Mouse (Mus musculus): ENCODE measurements at regions not wholly inside any gene's neighbourhood (a gene's known extent, or its start where the extent isn't known, plus 50 kb on each side); places are given as distances from the start of the nearest gene placed in this dataset.
"Not testable (repeated sequence)": the region's sequence is repeated elsewhere in the genome, so short reads cannot be mapped to it uniquely, and the experiment has no call there.

- Histone ChIP-seq H3K4me3 (ENCODE audit: inconsistent target) (no peak overlapping the region), H3K27ac (no peak overlapping the region), H3K36me3 (ENCODE audit: inconsistent target) (no peaks in the 10 kb centered on the region), H3K79me2 (ENCODE audit: inconsistent target) (no peaks in the 10 kb centered on the region)
- 88% methylated on average over 1 of the region's 1 CpGs for WGBS (ENCODE audit: missing documents)
These were observed 210.2 kb upstream of the Atp10a start for GRCm38 (mm10) chr7:58445781-58446180.

- H3K4me3 ChIP-seq (ENCODE audit: inconsistent target), result no peak overlapping the region
- no peak overlapping the region for H3K27ac ChIP-seq
- no peaks in the 10 kb centered on the region for H3K79me2 ChIP-seq (ENCODE audit: inconsistent target)
- no peaks in the 10 kb centered on the region for H3K36me3 ChIP-seq (ENCODE audit: inconsistent target)
These were observed 209.7 kb upstream of the Atp10a start for GRCm38 (mm10) chr7:58446261-58446660.

- Histone ChIP-seq H3K27ac (no peak overlapping the region), H3K4me3 (ENCODE audit: inconsistent target) (no peak overlapping the region), H3K36me3 (ENCODE audit: inconsistent target) (no peaks in the 10 kb centered on the region), H3K79me2 (ENCODE audit: inconsistent target) (no peaks in the 10 kb centered on the region)
- WGBS (ENCODE audit: missing documents), result 23% methylated on average over 3 of the region's 3 CpGs
These were observed 207.2 kb upstream of the Atp10a start for GRCm38 (mm10) chr7:58448727-58449126.

GRCm38 (mm10) chr7:58451981-58452380, 204.0 kb upstream of the Atp10a start:
- Histone ChIP-seq H3K79me2 (ENCODE audit: inconsistent target) (no peaks in the 10 kb centered on the region), H3K27ac (no peak overlapping the region), H3K36me3 (ENCODE audit: inconsistent target) (no peaks in the 10 kb centered on the region), H3K4me3 (ENCODE audit: inconsistent target) (no peak overlapping the region)
- 69% methylated on average over 1 of the region's 1 CpGs for WGBS (ENCODE audit: missing documents)

- not testable (repeated sequence) for H3K27ac ChIP-seq; H3K36me3 ChIP-seq (ENCODE audit: inconsistent target); H3K79me2 ChIP-seq (ENCODE audit: inconsistent target); H3K4me3 ChIP-seq (ENCODE audit: inconsistent target)
- WGBS (ENCODE audit: missing documents), result 93% methylated on average over 3 of the region's 3 CpGs
These were observed 197.8 kb upstream of the Atp10a start for GRCm38 (mm10) chr7:58458146-58458545.

DNA sequence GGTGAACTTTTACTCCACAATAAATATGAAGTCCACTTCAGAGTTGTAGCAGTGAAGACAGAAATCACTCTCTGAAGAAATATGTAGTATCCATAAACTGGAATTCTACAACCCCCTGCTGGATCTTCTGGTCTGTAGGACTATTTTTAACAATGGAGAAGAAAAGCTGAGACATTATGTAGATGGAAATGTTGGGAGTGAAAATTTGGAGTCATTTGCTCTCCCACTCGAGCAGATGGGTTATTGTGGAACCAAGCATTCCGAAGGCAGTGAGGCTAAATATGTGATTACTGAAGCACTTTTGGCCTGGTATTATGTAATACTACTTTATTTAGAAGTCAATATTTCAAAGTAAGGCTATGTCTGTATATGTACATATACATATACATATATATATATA, 195.0 kb upstream of the Atp10a start:
- WGBS (ENCODE audit: missing documents), result 91% methylated on average over 2 of the region's 2 CpGs
- Histone ChIP-seq H3K79me2 (ENCODE audit: inconsistent target) (no peaks in the 10 kb centered on the region), H3K36me3 (ENCODE audit: inconsistent target) (no peaks in the 10 kb centered on the region), H3K27ac (no peak overlapping the region), H3K4me3 (ENCODE audit: inconsistent target) (no peak overlapping the region)

- no peaks in the 10 kb centered on the region for H3K36me3 ChIP-seq (ENCODE audit: inconsistent target)
- H3K4me3 ChIP-seq (ENCODE audit: inconsistent target), result no peak overlapping the region
- 73% methylated on average over 3 of the region's 3 CpGs for WGBS (ENCODE audit: missing documents)
- H3K27ac ChIP-seq, result no peak overlapping the region
- no peaks in the 10 kb centered on the region for H3K79me2 ChIP-seq (ENCODE audit: inconsistent target)
These were observed 182.8 kb upstream of the Atp10a start for GRCm38 (mm10) chr7:58473150-58473549.

DNA sequence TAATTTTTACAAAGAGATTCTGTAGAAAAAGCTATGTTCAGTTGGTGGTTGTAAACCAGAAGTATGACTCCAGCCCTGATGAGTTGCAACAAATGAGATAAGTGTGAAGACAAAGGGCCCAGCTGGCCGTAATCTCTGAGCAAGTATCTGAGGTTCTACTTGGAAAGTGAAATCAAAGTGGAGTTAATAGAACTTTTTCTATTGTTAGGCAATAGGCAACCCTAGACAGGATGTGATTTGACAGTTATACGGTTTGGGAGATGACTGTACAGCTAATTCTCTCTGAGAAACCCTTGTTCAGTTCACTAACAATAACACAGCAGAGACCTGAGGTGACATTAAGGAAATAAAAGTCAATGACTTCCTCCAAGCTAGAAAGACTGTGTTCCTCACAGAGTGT, 180.8 kb upstream of the Atp10a start:
- no peak overlapping the region for H3K4me3 ChIP-seq (ENCODE audit: inconsistent target)
- WGBS (ENCODE audit: missing documents), result 30% methylated on average over 2 of the region's 2 CpGs
- no peaks in the 10 kb centered on the region for H3K36me3 ChIP-seq (ENCODE audit: inconsistent target)

GRCm38 (mm10) chr7:58488250-58488649, 167.7 kb upstream of the Atp10a start:
- no peak overlapping the region for H3K27ac ChIP-seq
- 92% methylated on average over 2 of the region's 2 CpGs for WGBS (ENCODE audit: missing documents)

More for the DNA sequence above, 180.8 kb upstream of the Atp10a start:
- H3K27ac ChIP-seq, result no peak overlapping the region
- H3K79me2 ChIP-seq (ENCODE audit: inconsistent target), result no peaks in the 10 kb centered on the region

More at GRCm38 (mm10) chr7:58488250-58488649, 167.7 kb upstream of the Atp10a start:
- H3K4me3 ChIP-seq (ENCODE audit: inconsistent target), result no peak overlapping the region
- no peaks in the 10 kb centered on the region for H3K36me3 ChIP-seq (ENCODE audit: inconsistent target)
- H3K79me2 ChIP-seq (ENCODE audit: inconsistent target), result no peaks in the 10 kb centered on the region
